Mouse (Mus musculus): ENCODE measurements at regions not wholly inside any gene's neighbourhood (a gene's known extent, or its start where the extent isn't known, plus 50 kb on each side); places are given as distances from the start of the nearest gene placed in this dataset.

GRCm38 (mm10) chr10:120576886-120577285, 100.6 kb upstream of the Hmga2 start:
- TF ChIP-seq GATA1 (IDR thresholded peaks at IDR 0.05; ENCODE audit: borderline replicate concordance, low read length) (no peak), FLI1 (IDR thresholded peaks at IDR 0.05; ENCODE audit: low read length) (no peak)

All from megakaryocyte, embryonic 14.5 days (primary cell).